Mouse (Mus musculus): ENCODE data around the gene Nup214. TPM values are rescaled to one million over a fixed set of nuclear protein-coding genes. Genes with fewer than 3 reads are reported as not detected.

Gene Nup214
- polyA plus RNA-seq, 1 experiment from 2014 or later: 103 TPM

GRCm38 (mm10) chr2:32090145-32090544 lies 115.9 kb downstream of the Nup214 start:
- Histone ChIP-seq H3K36me3 (ENCODE audit: poor library complexity, severe bottlenecking) (no peaks in the 10 kb centered on the region), H3K9me3 (replicated peaks) (no peaks in the 10 kb centered on the region), H3K27ac (no peak overlapping the region), H3K4me2 (no peak overlapping the region), H3K4me3 (no peak overlapping the region), H3K9ac (no peak overlapping the region), H3K4me1 (peaks cover 12% of the 10 kb centered on the region), H3K27me3 (peaks cover 58% of the 10 kb centered on the region)
- 56% methylated on average over 2 of the region's 2 CpGs for WGBS
- ATAC-seq: no peak

- 72% methylated on average over 3 of the region's 3 CpGs for WGBS
- Histone ChIP-seq H3K9ac (no peak overlapping the region), H3K36me3 (ENCODE audit: poor library complexity, severe bottlenecking) (no peaks in the 10 kb centered on the region)
Observed at GRCm38 (mm10) chr2:32091956-32092355, 117.7 kb downstream of the Nup214 start.

GRCm38 (mm10) chr2:32094001-32094707 lies 119.9 kb downstream of the Nup214 start:
- H3K9me3 ChIP-seq (replicated peaks): no peaks in the 10 kb centered on the region
- peaks cover 18% of the 10 kb centered on the region for H3K27me3 ChIP-seq
- no peak overlapping the region for H3K4me2 ChIP-seq
- H3K4me1 ChIP-seq: peaks cover 20% of the 10 kb centered on the region
- no peak overlapping the region for H3K9ac ChIP-seq
- no peak overlapping the region for H3K4me3 ChIP-seq
- no peak overlapping the region for H3K27ac ChIP-seq
- no peaks in the 10 kb centered on the region for H3K36me3 ChIP-seq (ENCODE audit: poor library complexity, severe bottlenecking)
- ATAC-seq: no peak
- 86% methylated on average over 7 of the region's 7 CpGs for WGBS

More at GRCm38 (mm10) chr2:32091956-32092355, 117.7 kb downstream of the Nup214 start:
- Histone ChIP-seq H3K27me3 (peaks cover 40% of the 10 kb centered on the region), H3K4me2 (no peak overlapping the region), H3K4me3 (no peak overlapping the region), H3K4me1 (peaks cover 31% of the 10 kb centered on the region), H3K27ac (no peak overlapping the region), H3K9me3 (replicated peaks) (no peaks in the 10 kb centered on the region)
- no peak for ATAC-seq

DNA sequence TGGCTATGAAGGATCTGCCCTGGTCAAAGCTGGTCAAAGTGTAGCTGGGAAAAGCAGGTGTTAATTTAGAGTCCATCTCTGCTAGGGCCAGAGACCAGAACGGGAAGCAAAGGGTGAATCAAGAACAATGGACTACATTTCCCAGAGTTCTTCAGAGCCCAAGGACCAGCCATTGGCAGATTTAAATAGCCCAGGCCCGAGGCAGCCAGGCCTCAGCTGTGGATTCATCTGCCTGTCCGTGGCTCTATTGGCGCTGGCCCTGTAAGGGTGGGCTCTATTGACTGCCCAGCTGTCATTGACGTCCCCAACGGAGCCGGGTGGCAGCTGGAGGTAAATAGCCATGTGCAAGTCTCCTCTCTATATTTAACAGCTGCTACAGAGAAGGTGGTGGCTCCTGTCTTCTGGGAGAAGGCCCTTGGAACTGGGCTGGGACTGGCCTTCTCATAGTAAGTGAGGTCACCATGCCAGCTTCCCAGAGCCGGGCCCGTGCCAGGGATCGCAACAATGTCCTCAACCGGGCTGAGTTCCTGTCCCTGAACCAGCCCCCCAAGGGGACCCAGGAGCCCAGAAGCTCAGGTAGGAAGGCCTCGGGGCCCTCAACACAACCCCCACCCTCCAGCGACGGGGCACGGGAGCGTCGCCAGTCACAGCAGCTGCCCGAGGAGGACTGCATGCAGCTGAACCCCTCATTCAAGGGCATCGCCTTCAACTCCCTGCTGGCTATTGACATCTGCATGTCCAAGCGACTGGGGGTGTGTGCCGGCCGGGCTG lies 121.3 kb downstream of the Nup214 start, which contains the start of gene Plpp7:
Gene Plpp7 (plus strand): TSS at position 178 of the 771 bp plus-strand sequence.
- WGBS: 49% methylated on average over 22 of the region's 22 CpGs
- Histone ChIP-seq H3K36me3 (ENCODE audit: poor library complexity, severe bottlenecking) (peaks cover 2% of the 10 kb centered on the region; the same call in 1 of the 2 replicates), H3K9me3 (replicated peaks) (no peaks in the 10 kb centered on the region; the same call in 1 of the 2 replicates), H3K27me3 (peaks cover 6% of the 10 kb centered on the region; the same call in 1 of the 2 replicates), H3K27ac (peak within 1 kb of the TSS; percentile 70), H3K4me2 (peak within 1 kb of the TSS; percentile 61), H3K4me3 (peak within 1 kb of the TSS; percentile 40), H3K4me1 (peaks cover 20% of the 10 kb centered on the region), H3K9ac (peak within 1 kb of the TSS; percentile 58)
- peak; percentile 93 for ATAC-seq

GRCm38 (mm10) chr2:32096122-32096420 lies 121.8 kb downstream of the Nup214 start:
- H3K9me3 ChIP-seq (replicated peaks): no peaks in the 10 kb centered on the region; the same call in 1 of the 2 replicates
- peaks cover 6% of the 10 kb centered on the region; the same call in 1 of the 2 replicates for H3K27me3 ChIP-seq
- H3K4me3 ChIP-seq: peak overlapping the region; percentile 40
- ATAC-seq: no peak; the same call in none of the 2 replicates
- H3K4me1 ChIP-seq: peaks cover 20% of the 10 kb centered on the region
- peaks cover 7% of the 10 kb centered on the region; the same call in 1 of the 2 replicates for H3K36me3 ChIP-seq (ENCODE audit: poor library complexity, severe bottlenecking)
- H3K27ac ChIP-seq: peak overlapping the region; percentile 70; the same call in 1 of the 2 replicates
- peak overlapping the region; percentile 58 for H3K9ac ChIP-seq
- 81% methylated on average over 10 of the region's 10 CpGs for WGBS
- peak overlapping the region; percentile 61 for H3K4me2 ChIP-seq

GRCm38 (mm10) chr2:32102944-32103343 lies 128.7 kb downstream of the Nup214 start:
- ATAC-seq: no peak
- 53% methylated on average over 5 of the region's 5 CpGs for WGBS
- peak overlapping the region; percentile 10; the same call in 1 of the 2 replicates for H3K4me2 ChIP-seq

GRCm38 (mm10) chr2:32103557-32103956 lies 129.3 kb downstream of the Nup214 start:
- H3K36me3 ChIP-seq (ENCODE audit: poor library complexity, severe bottlenecking): peaks cover 7% of the 10 kb centered on the region; the same call in 1 of the 2 replicates
- no peaks in the 10 kb centered on the region for H3K27me3 ChIP-seq
- no peaks in the 10 kb centered on the region; the same call in 1 of the 2 replicates for H3K9me3 ChIP-seq (replicated peaks)
- H3K27ac ChIP-seq: no peak overlapping the region
- ATAC-seq: no peak
- H3K4me2 ChIP-seq: no peak overlapping the region
- H3K9ac ChIP-seq: no peak overlapping the region
- WGBS: 74% methylated on average over 7 of the region's 7 CpGs
- no peak overlapping the region for H3K4me3 ChIP-seq
- 0 out of 2 replicates have a peak, but pooled peaks cover 10% of the 10 kb centered on the region for H3K4me1 ChIP-seq

More at GRCm38 (mm10) chr2:32102944-32103343, 128.7 kb downstream of the Nup214 start:
- H3K9ac ChIP-seq: no peak overlapping the region
- no peak overlapping the region for H3K27ac ChIP-seq
- no peaks in the 10 kb centered on the region; the same call in 1 of the 2 replicates for H3K9me3 ChIP-seq (replicated peaks)
- H3K36me3 ChIP-seq (ENCODE audit: poor library complexity, severe bottlenecking): peaks cover 7% of the 10 kb centered on the region; the same call in 1 of the 2 replicates
- no peak overlapping the region for H3K4me3 ChIP-seq
- H3K27me3 ChIP-seq: no peaks in the 10 kb centered on the region
- 0 out of 2 replicates have a peak, but pooled peaks cover 10% of the 10 kb centered on the region for H3K4me1 ChIP-seq

Small RNA genes within 50 kb of the gene (microRNA-seq; reads per million reads assigned to microRNA genes)
- 0.80 reads per million for gene Mir7674

Other genes starting within 250 kb of the Nup214 start
- 0.13 and 0.19 TPM in 2 replicates for gene Qrfp, start 163.9 kb upstream of the Nup214 start, polyA plus RNA-seq (2015; fragmentation: Nextera tagmentation; extraction: Ambion mirVana)
- gene Fibcd1, start 128.4 kb upstream of the Nup214 start, polyA plus RNA-seq (2015; fragmentation: Nextera tagmentation; extraction: Ambion mirVana): 1.2 and 1.5 TPM in 2 replicates
- gene Lamc3, start 87.1 kb upstream of the Nup214 start, polyA plus RNA-seq (2015; fragmentation: Nextera tagmentation; extraction: Ambion mirVana): 3.2 and 3.3 TPM in 2 replicates
- 68.7 and 74.8 TPM in 2 replicates for gene Aif1l, start 24.3 kb upstream of the Nup214 start, polyA plus RNA-seq (2015; fragmentation: Nextera tagmentation; extraction: Ambion mirVana)
- gene Fam78a, start 110.4 kb downstream of the Nup214 start, polyA plus RNA-seq (2015; fragmentation: Nextera tagmentation; extraction: Ambion mirVana): 0.36 and 0.73 TPM in 2 replicates
- gene Plpp7, start 121.1 kb downstream of the Nup214 start, polyA plus RNA-seq (2015; fragmentation: Nextera tagmentation; extraction: Ambion mirVana): 10.3 and 11.9 TPM in 2 replicates
- 53.0 and 57.4 TPM in 2 replicates for gene Prrc2b, start 176.6 kb downstream of the Nup214 start, polyA plus RNA-seq (2015; fragmentation: Nextera tagmentation; extraction: Ambion mirVana)

Measured in forebrain, embryonic 13.5 days (tissue).